Mouse (Mus musculus): ENCODE measurements at regions not wholly inside any gene's neighbourhood (a gene's known extent, or its start where the extent isn't known, plus 50 kb on each side); places are given as distances from the start of the nearest gene placed in this dataset.

DNA sequence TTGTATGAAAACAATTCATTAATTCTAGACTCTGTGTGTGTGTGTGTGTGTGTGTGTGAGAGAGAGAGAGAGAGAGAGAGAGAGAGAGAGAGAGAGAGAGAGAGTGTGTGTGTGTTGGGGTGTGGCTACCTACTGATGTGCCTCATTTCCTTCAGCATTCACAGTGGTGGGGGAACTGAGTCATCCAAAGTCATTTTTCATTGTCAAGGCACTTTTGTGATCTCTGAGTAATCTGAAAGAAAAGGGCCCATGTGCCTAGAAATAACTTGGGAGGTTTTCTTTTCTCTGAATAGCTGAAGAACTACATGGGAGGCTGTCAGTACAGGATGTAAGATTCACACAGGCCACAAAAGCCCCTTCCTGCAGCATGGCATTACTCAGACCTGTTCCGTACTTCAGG is 159.3 kb upstream of the Pter start:
- 81% methylated on average over 1 of the region's 1 CpGs for WGBS
- H3K9ac ChIP-seq (replicated peaks), result no peak overlapping the region
- ATAC-seq (ENCODE audit: low FRiP score, low read depth), result no peak
- H3K27me3 ChIP-seq, result no peaks in the 10 kb centered on the region
- H3K4me3 ChIP-seq, result no peak overlapping the region
- H3K4me2 ChIP-seq (replicated peaks), result no peak overlapping the region
- no peaks in the 10 kb centered on the region for H3K36me3 ChIP-seq
- no peaks in the 10 kb centered on the region for H3K9me3 ChIP-seq
- no peak overlapping the region for H3K27ac ChIP-seq (replicated peaks)
- H3K4me1 ChIP-seq, result no peaks in the 10 kb centered on the region

DNA sequence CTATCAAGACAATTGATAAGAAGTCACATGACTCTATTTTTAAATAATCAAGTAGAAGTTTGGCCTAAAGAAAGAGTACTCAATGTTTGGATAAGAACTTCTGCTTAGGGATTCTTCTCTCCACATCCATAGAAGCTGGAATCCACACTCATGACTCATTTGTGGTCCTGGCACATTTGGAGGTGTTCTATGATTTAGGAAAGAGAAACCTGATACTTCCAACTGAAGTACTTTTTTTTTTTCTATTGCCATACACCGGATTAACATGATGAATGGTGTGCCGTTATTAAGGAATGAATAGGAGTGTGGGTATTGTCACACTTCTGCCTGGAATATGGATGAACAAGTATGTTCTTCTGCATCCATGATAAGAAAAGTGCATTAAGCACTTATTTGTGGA is 158.5 kb upstream of the Pter start:
- H3K36me3 ChIP-seq, result no peaks in the 10 kb centered on the region
- H3K9me3 ChIP-seq, result no peaks in the 10 kb centered on the region
- H3K4me1 ChIP-seq, result no peaks in the 10 kb centered on the region
- H3K4me2 ChIP-seq (replicated peaks), result no peak overlapping the region
- no peak overlapping the region for H3K4me3 ChIP-seq
- 83% methylated on average over 2 of the region's 2 CpGs for WGBS
- no peak overlapping the region for H3K9ac ChIP-seq (replicated peaks)
- no peak overlapping the region for H3K27ac ChIP-seq (replicated peaks)
- no peaks in the 10 kb centered on the region for H3K27me3 ChIP-seq
- ATAC-seq (ENCODE audit: low FRiP score, low read depth), result no peak

DNA sequence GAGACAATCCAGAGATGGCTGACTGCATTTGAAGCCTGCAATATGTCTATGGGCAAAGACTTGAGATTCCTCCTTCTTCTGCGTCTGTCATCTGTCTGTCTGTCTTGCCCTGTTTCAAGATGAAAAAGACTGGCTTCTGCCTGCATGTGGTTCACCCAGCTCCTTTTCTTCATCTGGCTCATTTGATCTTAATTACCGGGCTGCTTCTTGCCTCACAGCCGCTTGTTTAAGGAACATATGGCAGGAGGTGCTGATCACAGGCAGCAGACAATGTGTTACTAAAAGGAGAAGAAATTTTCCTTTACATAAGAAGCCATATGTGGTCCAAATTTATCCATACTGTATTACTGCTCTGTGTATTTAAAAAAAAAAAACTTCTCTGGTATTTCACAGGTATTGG is 147.0 kb upstream of the Pter start:
- Histone ChIP-seq H3K27me3 (no peaks in the 10 kb centered on the region), H3K27ac (replicated peaks) (no peak overlapping the region), H3K9me3 (no peaks in the 10 kb centered on the region), H3K4me2 (replicated peaks) (no peak overlapping the region), H3K4me1 (no peaks in the 10 kb centered on the region), H3K4me3 (no peak overlapping the region), H3K36me3 (no peaks in the 10 kb centered on the region), H3K9ac (replicated peaks) (no peak overlapping the region)
- ATAC-seq (ENCODE audit: low FRiP score, low read depth), result no peak
- WGBS, result 84% methylated on average over 3 of the region's 3 CpGs

DNA sequence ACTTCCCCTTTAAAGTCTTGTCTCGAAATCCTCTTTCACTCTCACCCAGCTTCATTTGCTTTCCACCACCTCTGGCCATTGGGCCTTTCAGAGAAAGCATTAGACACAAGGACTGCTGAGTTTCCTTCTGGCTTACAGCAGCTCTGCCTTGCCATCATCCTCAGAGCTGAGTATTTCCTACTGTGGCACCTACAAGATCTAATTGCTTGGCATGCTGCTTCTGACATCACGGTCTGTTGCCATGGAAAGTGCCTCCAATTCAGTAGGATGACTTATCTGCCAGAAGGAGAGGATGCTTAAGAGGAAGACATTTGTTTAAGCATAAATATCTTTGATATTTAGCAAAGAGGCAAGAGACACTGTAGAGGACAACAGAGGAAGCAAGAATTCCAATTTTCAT is 146.1 kb upstream of the Pter start:
- Histone ChIP-seq H3K27me3 (no peaks in the 10 kb centered on the region), H3K4me1 (no peaks in the 10 kb centered on the region), H3K4me3 (no peak overlapping the region), H3K9ac (replicated peaks) (no peak overlapping the region), H3K9me3 (no peaks in the 10 kb centered on the region), H3K4me2 (replicated peaks) (no peak overlapping the region), H3K27ac (replicated peaks) (no peak overlapping the region), H3K36me3 (no peaks in the 10 kb centered on the region)
- 76% methylated on average over 2 of the region's 2 CpGs for WGBS
- ATAC-seq (ENCODE audit: low FRiP score, low read depth), result no peak

DNA sequence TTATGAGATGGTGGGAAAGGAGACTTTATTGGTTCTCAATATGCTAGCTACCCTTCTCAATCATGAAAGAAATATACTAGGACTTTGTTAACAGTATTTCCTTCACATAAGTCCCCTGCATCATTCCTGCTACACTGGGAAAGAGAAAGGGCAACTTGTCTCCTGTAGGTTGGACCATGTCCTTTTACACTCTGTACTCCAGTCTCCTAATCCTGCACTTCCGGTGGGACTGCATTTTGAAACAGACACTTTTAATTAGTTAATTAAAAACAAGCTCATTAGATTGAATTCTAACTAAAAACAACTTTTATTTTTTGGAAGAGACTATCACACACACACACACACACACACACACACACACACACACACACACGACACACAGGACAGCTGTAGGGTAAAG is 131.2 kb upstream of the Pter start:
- Histone ChIP-seq H3K36me3 (no peaks in the 10 kb centered on the region), H3K27me3 (no peaks in the 10 kb centered on the region), H3K27ac (replicated peaks) (no peak overlapping the region), H3K9ac (replicated peaks) (no peak overlapping the region), H3K9me3 (no peaks in the 10 kb centered on the region), H3K4me3 (no peak overlapping the region), H3K4me1 (no peaks in the 10 kb centered on the region), H3K4me2 (replicated peaks) (no peak overlapping the region)
- 70% methylated on average over 2 of the region's 2 CpGs for WGBS
- ATAC-seq (ENCODE audit: low FRiP score, low read depth), result no peak

DNA sequence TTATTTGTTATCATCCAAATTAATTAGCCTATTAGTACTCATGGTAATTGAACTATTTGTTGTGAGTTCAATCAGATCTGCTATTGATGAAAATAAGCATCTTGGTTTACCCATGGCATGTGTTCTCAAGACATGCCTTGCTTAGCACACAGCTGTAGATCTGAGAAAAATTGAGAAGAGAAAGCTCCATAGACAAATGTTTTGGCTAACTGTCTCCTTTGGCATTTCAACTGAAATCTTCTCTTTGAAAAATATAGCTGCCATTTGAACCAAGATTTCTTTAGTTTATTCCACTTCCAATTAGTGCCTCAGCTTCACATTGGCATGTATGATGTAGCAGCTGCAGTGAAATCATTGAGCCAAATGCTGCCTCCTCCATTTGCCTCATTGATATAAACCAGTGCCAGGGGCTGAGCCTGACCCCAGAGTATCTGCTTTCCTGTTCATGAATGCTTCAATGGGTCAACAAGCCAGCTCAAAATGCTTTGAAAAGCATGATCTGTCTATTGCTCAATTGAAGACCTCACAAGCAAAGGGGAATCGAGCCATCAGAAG is 126.1 kb upstream of the Pter start:
- Histone ChIP-seq H3K9me3 (no peaks in the 10 kb centered on the region), H3K4me1 (no peaks in the 10 kb centered on the region), H3K27me3 (no peaks in the 10 kb centered on the region), H3K4me2 (replicated peaks) (no peak overlapping the region), H3K4me3 (no peak overlapping the region), H3K27ac (replicated peaks) (no peak overlapping the region), H3K36me3 (no peaks in the 10 kb centered on the region), H3K9ac (replicated peaks) (no peak overlapping the region)
- WGBS, result 77% methylated on average over 1 of the region's 1 CpGs
- ATAC-seq (ENCODE audit: low FRiP score, low read depth), result no peak

DNA sequence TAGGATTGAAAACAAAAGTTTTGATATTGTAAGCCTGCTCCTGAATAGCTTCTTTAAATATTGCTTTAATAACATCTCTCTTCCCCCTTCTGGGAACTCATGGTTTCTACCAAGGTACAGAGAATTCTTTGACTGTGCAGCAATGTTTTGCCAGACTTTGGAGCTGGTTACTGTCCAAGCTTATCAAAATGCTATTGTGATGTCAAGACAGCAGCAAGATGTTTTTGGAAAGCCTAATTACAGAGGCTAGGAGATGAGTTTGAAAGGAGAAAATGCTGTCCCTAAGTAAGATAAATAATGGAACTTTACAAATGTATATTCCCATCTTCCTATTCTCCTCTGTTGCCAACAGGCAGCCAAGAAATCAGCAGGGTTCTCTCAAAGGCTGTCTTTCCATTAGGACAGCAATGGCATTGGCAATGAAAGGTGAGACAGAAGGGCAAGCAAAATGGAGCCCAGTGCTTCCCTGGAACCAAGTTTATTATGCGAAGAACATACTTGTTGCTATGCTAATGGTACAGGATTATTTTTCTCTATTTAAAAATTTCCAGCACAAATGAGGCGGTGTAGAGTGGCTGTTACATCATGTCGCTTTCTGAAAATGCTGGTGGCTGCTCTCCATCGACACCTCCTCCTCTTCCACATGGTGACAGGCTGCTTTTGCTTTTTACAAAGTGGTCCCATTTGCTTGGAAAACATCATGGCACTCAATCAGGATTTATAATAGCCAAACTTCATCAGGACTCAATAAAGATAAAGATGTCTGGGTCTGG is 124.5 kb upstream of the Pter start:
- H3K27me3 ChIP-seq, result no peaks in the 10 kb centered on the region
- no peak for ATAC-seq (ENCODE audit: low FRiP score, low read depth)
- no peaks in the 10 kb centered on the region for H3K36me3 ChIP-seq
- no peak overlapping the region for H3K9ac ChIP-seq (replicated peaks)
- no peaks in the 10 kb centered on the region for H3K9me3 ChIP-seq
- no peak overlapping the region for H3K4me3 ChIP-seq
- H3K27ac ChIP-seq (replicated peaks), result no peak overlapping the region
- H3K4me1 ChIP-seq, result no peaks in the 10 kb centered on the region
- 92% methylated on average over 4 of the region's 4 CpGs for WGBS
- no peak overlapping the region for H3K4me2 ChIP-seq (replicated peaks)

DNA sequence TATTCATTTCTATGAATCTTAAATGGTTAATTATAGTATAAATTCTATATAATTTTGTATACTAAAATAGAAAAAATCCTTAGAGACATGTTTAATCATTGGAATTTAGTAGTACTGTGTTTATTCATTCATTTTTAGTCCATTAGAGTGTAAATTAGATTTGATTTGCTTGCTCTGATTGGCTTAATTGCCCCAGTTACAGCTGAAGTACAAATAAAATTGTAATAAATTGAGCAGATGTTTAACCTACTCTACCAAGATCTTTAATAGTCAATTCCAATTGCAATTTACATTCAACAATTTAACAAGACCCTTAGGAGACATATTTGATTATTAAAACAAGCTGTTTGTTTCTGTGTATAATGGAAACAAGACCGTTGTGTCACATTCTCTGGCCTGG is 121.2 kb upstream of the Pter start:
- ATAC-seq (ENCODE audit: low FRiP score, low read depth), result no peak

DNA sequence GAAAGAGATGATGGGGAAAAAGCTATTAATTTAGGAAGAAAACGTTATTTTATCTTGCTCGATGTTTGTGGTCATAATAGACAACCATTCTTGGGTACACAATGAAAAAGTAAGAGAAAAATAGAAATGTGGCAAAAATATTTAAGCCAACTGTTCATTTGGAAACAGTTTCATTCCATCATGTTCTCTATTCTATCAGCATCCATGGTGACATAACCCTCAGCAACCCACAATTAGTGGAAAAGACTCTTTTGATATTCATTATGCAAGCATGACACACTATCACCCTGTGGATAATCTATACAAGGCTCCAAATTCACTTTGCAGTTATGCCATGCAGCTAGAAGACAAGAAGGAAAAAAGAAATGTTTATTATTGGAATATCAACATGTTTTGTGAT is 118.7 kb upstream of the Pter start:
- Histone ChIP-seq H3K27me3 (no peaks in the 10 kb centered on the region), H3K9ac (replicated peaks) (no peak overlapping the region), H3K27ac (replicated peaks) (no peak overlapping the region), H3K36me3 (no peaks in the 10 kb centered on the region), H3K4me2 (replicated peaks) (no peak overlapping the region), H3K9me3 (no peaks in the 10 kb centered on the region), H3K4me1 (no peaks in the 10 kb centered on the region), H3K4me3 (no peak overlapping the region)
- ATAC-seq (ENCODE audit: low FRiP score, low read depth), result no peak
- 82% methylated on average over 2 of the region's 2 CpGs for WGBS

More for the DNA sequence above, 121.2 kb upstream of the Pter start:
- H3K36me3 ChIP-seq, result no peaks in the 10 kb centered on the region
- H3K4me1 ChIP-seq, result no peaks in the 10 kb centered on the region
- H3K9me3 ChIP-seq, result no peaks in the 10 kb centered on the region
- WGBS, result 87% methylated on average over 1 of the region's 1 CpGs
- no peaks in the 10 kb centered on the region for H3K27me3 ChIP-seq
- H3K4me2 ChIP-seq (replicated peaks), result no peak overlapping the region
- no peak overlapping the region for H3K27ac ChIP-seq (replicated peaks)
- no peak overlapping the region for H3K9ac ChIP-seq (replicated peaks)
- H3K4me3 ChIP-seq, result no peak overlapping the region

DNA sequence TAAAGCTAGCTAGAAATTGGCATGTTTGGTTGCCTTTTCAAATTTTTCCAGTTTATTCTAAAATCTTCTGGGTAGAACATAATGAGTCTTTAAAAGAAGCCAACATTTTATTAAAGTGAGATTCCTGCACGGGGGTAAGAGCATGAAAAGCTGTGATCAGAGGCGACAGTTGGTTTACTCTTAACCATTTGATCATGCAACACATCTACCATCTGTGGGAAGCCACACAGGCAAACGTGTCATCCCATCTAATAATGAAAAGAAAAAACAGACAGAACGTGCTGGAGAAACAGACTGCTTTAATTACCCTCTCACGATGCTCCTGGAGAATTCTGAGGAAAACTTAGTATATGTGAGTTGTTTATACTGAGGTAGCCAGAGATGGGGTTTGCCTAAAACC is 115.4 kb upstream of the Pter start:
- H3K9ac ChIP-seq (replicated peaks), result no peak overlapping the region
- H3K27me3 ChIP-seq, result no peaks in the 10 kb centered on the region
- no peak overlapping the region for H3K4me3 ChIP-seq
- H3K9me3 ChIP-seq, result no peaks in the 10 kb centered on the region
- ATAC-seq (ENCODE audit: low FRiP score, low read depth), result no peak
- H3K4me1 ChIP-seq, result no peaks in the 10 kb centered on the region
- H3K36me3 ChIP-seq, result no peaks in the 10 kb centered on the region
- no peak overlapping the region for H3K27ac ChIP-seq (replicated peaks)
- no peak overlapping the region for H3K4me2 ChIP-seq (replicated peaks)
- WGBS, result 76% methylated on average over 5 of the region's 5 CpGs

DNA sequence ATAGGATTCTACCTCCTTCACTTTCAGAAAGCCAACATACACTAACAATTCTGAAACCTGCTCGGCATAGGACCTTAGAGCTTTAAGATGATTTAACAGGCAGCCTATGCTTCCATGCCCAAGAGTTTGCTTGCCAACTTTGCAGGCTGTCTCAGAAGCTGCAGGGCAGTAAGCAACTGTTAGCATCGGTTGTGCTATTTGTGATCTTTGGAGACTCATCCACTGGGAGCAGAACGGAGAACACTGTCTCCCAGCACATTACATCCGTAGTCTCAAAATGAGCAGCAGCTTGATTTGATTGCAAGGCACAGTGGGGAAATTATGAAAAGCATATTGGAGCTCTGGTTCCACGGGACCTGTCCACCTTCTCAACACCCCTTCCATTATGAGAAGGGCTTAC is 108.5 kb upstream of the Pter start:
- no peaks in the 10 kb centered on the region for H3K4me1 ChIP-seq
- no peak overlapping the region for H3K27ac ChIP-seq (replicated peaks)
- H3K4me2 ChIP-seq (replicated peaks), result no peak overlapping the region
- WGBS, result 87% methylated on average over 5 of the region's 5 CpGs
- no peak overlapping the region for H3K4me3 ChIP-seq
- H3K9me3 ChIP-seq, result no peaks in the 10 kb centered on the region
- H3K27me3 ChIP-seq, result no peaks in the 10 kb centered on the region
- H3K9ac ChIP-seq (replicated peaks), result no peak overlapping the region
- H3K36me3 ChIP-seq, result no peaks in the 10 kb centered on the region
- ATAC-seq (ENCODE audit: low FRiP score, low read depth), result no peak

DNA sequence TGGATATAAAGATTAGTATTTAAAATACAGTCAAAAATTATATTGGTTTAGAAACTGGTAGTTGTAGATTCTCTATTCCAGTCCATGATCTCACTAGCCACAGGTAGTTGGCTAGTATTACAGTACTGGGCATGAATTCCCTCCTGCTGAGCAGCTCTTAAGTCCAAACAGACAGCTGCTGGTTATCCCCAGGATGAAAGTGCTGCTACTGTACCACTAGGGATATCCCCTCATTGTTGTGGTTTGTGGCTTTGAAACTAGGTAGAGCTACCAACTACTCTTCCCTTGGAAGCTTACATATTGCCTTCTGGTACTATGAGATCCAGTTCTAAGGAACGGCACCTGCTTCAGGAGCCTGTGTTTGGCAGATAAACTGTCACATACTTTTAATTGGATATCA is 97.9 kb upstream of the Pter start:
- Histone ChIP-seq H3K27ac (replicated peaks) (no peak overlapping the region), H3K4me1 (no peaks in the 10 kb centered on the region), H3K9ac (replicated peaks) (no peak overlapping the region), H3K4me3 (no peak overlapping the region), H3K9me3 (no peaks in the 10 kb centered on the region), H3K36me3 (no peaks in the 10 kb centered on the region), H3K4me2 (replicated peaks) (no peak overlapping the region), H3K27me3 (no peaks in the 10 kb centered on the region)
- no peak for ATAC-seq (ENCODE audit: low FRiP score, low read depth)
- WGBS, result 86% methylated on average over 1 of the region's 1 CpGs

DNA sequence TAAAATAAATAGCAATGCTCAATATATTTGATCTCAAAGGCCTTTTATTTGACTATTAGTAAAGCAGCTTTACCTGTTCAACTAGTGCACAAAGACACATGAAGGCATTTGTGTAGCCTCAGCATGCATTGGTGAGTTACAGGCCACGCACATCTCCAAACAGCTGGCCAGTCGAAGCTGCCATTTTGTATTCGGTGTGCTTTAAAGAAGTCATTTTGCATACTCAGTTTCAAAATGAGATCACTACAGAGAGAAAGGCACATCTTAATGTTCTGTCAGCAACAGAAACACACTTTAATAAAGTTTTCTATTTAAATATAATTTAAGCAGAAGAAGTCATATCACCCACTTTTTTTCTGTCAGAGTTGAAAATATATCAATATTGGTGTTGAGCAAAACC is 90.3 kb upstream of the Pter start:
- H3K9me3 ChIP-seq, result no peaks in the 10 kb centered on the region
- no peak overlapping the region for H3K27ac ChIP-seq (replicated peaks)
- ATAC-seq (ENCODE audit: low FRiP score, low read depth), result no peak
- no peaks in the 10 kb centered on the region for H3K36me3 ChIP-seq
- H3K4me1 ChIP-seq, result no peaks in the 10 kb centered on the region
- no peak overlapping the region for H3K4me3 ChIP-seq
- no peak overlapping the region for H3K9ac ChIP-seq (replicated peaks)
- WGBS, result 85% methylated on average over 3 of the region's 3 CpGs
- no peaks in the 10 kb centered on the region for H3K27me3 ChIP-seq
- no peak overlapping the region for H3K4me2 ChIP-seq (replicated peaks)

Measured in midbrain, embryonic 12.5 days (tissue).